Mouse (Mus musculus): ENCODE data around the gene Dctd. TPM values are rescaled to one million over a fixed set of nuclear protein-coding genes. Genes with fewer than 3 reads are reported as not detected.
A peak's percentile ranks its signal among the peaks of the same experiment; 100 is the strongest.

The Dctd gene
- polyA plus RNA-seq, 1 experiment from 2014 or later, result 22.6 TPM

DNA sequence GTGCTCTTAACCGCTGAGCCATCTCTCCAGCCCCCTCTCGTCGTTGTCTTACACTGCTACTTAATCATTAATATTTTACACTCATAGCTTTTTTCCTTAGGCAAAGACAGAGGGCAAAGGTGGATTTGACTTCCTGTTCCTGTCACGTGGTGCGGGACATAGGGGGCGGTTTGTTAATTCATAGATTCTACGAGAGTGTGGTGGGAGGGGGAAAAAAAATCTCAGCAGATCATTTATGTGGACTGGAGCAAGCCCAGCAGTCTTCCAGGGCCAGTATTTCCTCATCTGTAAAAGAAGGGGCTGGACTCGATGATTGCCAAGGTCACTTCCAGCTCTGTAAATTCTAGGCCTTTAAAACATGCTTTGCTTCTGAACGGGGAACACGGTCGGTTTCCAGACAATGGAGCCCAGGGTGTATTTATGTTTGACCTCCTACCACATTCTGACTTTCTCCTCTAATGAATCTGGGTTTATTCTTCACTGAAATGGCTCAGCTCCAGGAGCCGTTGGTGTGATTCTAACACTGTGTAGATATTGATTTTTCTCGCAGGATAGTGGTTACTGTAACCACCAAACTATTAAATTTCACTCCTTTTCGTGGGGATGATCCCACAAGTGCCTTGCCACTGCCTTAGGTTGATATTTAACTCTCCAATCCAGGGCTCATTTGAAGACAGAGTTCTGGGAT lies 1.4 kb downstream of the Dctd start:
- Histone ChIP-seq H3K36me3 (ENCODE audit: control insufficient read depth, insufficient read depth, low read length) (no peaks in the 10 kb centered on the region), H3K4me1 (ENCODE audit: control insufficient read depth, insufficient read depth, low read length) (0 out of 2 replicates have a peak, but pooled peaks cover 5% of the 10 kb centered on the region), H3K4me2 (ENCODE audit: low read depth, low read length) (no peak overlapping the region), H3K27ac (ENCODE audit: low read length) (no peak overlapping the region), H3K9ac (ENCODE audit: low read length) (no peak overlapping the region), H3K4me3 (replicated peaks; ENCODE audit: low read length) (no peak overlapping the region), H3K9me3 (replicated peaks; ENCODE audit: control insufficient read depth, low read length) (no peaks in the 10 kb centered on the region; the same call in 1 of the 2 replicates), H3K27me3 (ENCODE audit: control insufficient read depth, insufficient read depth, low read length) (no peaks in the 10 kb centered on the region)
- no peak for ATAC-seq (ENCODE audit: insufficient read depth, low FRiP score)
- 49% methylated on average over 14 of the region's 14 CpGs for WGBS

DNA sequence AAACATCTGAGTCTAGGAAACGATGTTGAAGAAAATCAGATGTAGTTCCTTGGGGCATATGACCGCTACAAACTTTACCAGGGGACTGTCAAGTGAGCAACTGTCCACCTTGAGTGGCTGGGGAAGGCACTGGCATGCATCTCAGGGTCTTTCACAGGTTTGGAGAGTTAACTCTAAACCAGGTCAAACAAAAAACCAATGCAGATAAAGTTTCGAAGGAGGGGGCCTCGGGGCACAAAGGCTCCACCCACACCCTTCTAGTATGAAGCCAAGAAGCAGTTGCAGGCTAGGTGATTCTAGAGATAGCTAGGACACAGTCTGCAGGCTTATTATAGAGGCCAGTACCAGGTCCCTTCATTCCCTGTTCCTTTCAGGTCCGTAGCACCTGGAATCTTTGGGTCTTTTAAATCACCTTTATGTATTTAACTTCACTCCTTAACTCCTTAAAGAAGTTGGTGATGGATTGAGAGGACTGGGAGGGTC lies 10.5 kb downstream of the Dctd start:
- Histone ChIP-seq H3K27me3 (ENCODE audit: control insufficient read depth, insufficient read depth, low read length) (no peaks in the 10 kb centered on the region), H3K9me3 (replicated peaks; ENCODE audit: control insufficient read depth, low read length) (no peaks in the 10 kb centered on the region), H3K4me2 (ENCODE audit: low read depth, low read length) (peak overlapping the region; percentile 91), H3K4me3 (replicated peaks; ENCODE audit: low read length) (peak overlapping the region; percentile 77), H3K36me3 (ENCODE audit: control insufficient read depth, insufficient read depth, low read length) (no peaks in the 10 kb centered on the region; the same call in 1 of the 2 replicates), H3K27ac (ENCODE audit: low read length) (no peak overlapping the region), H3K4me1 (ENCODE audit: control insufficient read depth, insufficient read depth, low read length) (peaks cover 4% of the 10 kb centered on the region; the same call in 1 of the 2 replicates), H3K9ac (ENCODE audit: low read length) (peak overlapping the region; percentile 92; the same call in 1 of the 2 replicates)
- peak; percentile 37; the same call in 1 of the 2 replicates for ATAC-seq (ENCODE audit: insufficient read depth, low FRiP score)
- WGBS, result 11% methylated on average over 5 of the region's 5 CpGs

DNA sequence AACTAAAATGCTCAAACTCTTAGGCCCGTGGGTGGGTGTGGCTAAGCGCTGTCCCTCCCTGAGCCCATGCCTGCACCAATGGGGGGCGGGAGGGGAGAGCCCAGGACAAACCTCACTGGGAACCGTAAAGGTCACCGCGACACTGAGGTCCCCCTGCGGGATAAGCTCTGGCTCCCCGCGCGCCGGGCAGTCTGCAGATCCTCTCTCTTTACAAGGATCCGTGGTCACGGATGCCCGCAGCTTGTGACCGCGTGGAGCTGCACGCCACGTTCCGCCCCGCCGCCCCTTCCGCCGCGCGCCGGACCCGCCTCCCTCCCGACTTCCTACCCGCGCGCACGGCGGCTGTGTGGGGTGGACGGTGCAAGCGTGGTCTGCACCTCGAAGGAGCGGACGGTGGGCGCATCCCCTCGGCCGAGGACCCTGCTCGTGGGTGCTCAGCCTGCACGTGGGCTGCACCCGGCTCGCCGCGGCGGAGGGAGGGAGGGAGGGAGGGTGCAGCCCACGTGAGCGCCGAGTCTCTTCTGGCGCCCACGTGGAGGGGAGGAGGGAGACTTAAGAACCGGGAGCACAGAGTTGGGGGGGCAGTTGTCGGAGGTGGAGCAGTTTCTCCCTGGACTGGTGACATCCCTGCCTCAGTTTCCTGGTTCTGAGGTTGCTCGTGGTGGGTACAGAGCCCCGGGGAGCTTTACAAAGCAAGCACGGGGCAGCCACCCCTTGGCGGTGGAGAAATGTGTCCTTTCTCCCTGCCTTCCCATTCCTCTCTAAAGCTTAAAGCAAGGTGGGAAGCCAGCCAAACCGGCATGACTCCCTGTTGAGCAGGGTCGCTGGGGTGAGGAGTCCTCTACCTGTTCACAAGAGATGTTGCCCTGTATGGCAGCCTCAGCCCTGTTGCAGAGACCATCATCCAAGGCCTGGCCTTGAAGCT lies 11.2 kb downstream of the Dctd start:
- peak overlapping the region; percentile 76 for H3K27ac ChIP-seq (ENCODE audit: low read length)
- peaks cover 1% of the 10 kb centered on the region; the same call in 1 of the 2 replicates for H3K36me3 ChIP-seq (ENCODE audit: control insufficient read depth, insufficient read depth, low read length)
- peak overlapping the region; percentile 91 for H3K4me2 ChIP-seq (ENCODE audit: low read depth, low read length)
- no peaks in the 10 kb centered on the region for H3K27me3 ChIP-seq (ENCODE audit: control insufficient read depth, insufficient read depth, low read length)
- under 1% methylated on average over 61 of the region's 61 CpGs for WGBS
- H3K4me3 ChIP-seq (replicated peaks; ENCODE audit: low read length), result peak overlapping the region; percentile 77
- peak; percentile 92 for ATAC-seq (ENCODE audit: insufficient read depth, low FRiP score)
- peaks cover 4% of the 10 kb centered on the region; the same call in 1 of the 2 replicates for H3K4me1 ChIP-seq (ENCODE audit: control insufficient read depth, insufficient read depth, low read length)
- no peaks in the 10 kb centered on the region for H3K9me3 ChIP-seq (replicated peaks; ENCODE audit: control insufficient read depth, low read length)
- peak overlapping the region; percentile 92 for H3K9ac ChIP-seq (ENCODE audit: low read length)

DNA sequence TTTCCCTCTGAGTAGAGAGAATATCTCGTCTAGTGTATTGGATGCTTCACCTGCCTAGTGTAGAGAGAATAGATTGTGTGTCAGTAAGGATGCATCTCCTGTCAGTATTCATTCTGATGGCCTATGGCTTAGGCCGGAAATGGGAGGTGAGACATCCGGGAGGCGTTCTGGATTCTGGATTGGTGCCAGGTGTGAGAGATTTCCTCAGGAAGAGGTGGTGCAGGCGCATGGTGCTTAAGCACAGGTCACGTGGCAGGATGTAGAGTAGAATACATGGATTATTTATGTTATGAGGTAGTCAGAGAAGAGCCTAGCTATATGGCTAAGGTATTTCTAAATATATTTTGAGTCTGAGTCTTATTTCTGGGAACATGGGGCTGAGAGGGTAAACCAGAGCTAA lies 15.7 kb downstream of the Dctd start:
- Histone ChIP-seq H3K27ac (ENCODE audit: low read length) (no peak overlapping the region), H3K9ac (ENCODE audit: low read length) (no peak overlapping the region), H3K9me3 (replicated peaks; ENCODE audit: control insufficient read depth, low read length) (peaks cover 5% of the 10 kb centered on the region), H3K36me3 (ENCODE audit: control insufficient read depth, insufficient read depth, low read length) (peaks cover 22% of the 10 kb centered on the region; the same call in 1 of the 2 replicates), H3K4me3 (replicated peaks; ENCODE audit: low read length) (no peak overlapping the region), H3K4me2 (ENCODE audit: low read depth, low read length) (no peak overlapping the region), H3K27me3 (ENCODE audit: control insufficient read depth, insufficient read depth, low read length) (no peaks in the 10 kb centered on the region), H3K4me1 (ENCODE audit: control insufficient read depth, insufficient read depth, low read length) (peaks cover 4% of the 10 kb centered on the region; the same call in 1 of the 2 replicates)
- WGBS, result 55% methylated on average over 6 of the region's 6 CpGs
- ATAC-seq (ENCODE audit: insufficient read depth, low FRiP score), result no peak

- Histone ChIP-seq H3K4me1 (ENCODE audit: control insufficient read depth, insufficient read depth, low read length) (no peaks in the 10 kb centered on the region), H3K27ac (ENCODE audit: low read length) (no peak overlapping the region), H3K36me3 (ENCODE audit: control insufficient read depth, insufficient read depth, low read length) (peaks cover 18% of the 10 kb centered on the region; the same call in 1 of the 2 replicates), H3K4me2 (ENCODE audit: low read depth, low read length) (no peak overlapping the region), H3K9ac (ENCODE audit: low read length) (no peak overlapping the region), H3K27me3 (ENCODE audit: control insufficient read depth, insufficient read depth, low read length) (no peaks in the 10 kb centered on the region), H3K9me3 (replicated peaks; ENCODE audit: control insufficient read depth, low read length) (peaks cover 5% of the 10 kb centered on the region), H3K4me3 (replicated peaks; ENCODE audit: low read length) (no peak overlapping the region)
- no peak for ATAC-seq (ENCODE audit: insufficient read depth, low FRiP score)
- WGBS, result 93% methylated on average over 1 of the region's 1 CpGs
These were observed 24.1 kb downstream of the Dctd start for GRCm38 (mm10) chr8:48122991-48123390.

DNA sequence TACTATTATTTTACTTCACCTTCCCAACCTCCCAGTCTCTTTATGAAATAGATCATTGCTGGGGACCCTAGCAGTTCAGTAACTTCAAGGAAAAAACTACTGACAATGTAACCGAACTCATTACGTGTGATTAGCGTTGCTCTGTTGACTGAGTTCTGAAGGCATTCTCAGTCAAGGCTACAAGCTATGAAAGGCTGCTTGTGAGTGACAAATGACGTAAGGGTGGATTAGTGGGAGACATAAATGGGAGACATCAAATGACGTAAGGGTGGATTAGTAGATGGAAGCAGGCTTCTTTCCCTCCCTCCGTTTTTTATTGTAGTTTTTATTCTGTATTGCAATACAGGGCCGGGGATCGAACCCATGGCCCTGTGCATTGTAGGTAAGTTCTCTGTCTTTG lies 26.0 kb downstream of the Dctd start:
- H3K27ac ChIP-seq (ENCODE audit: low read length), result no peak overlapping the region
- no peak overlapping the region for H3K9ac ChIP-seq (ENCODE audit: low read length)
- H3K9me3 ChIP-seq (replicated peaks; ENCODE audit: control insufficient read depth, low read length), result no peaks in the 10 kb centered on the region
- WGBS, result 91% methylated on average over 8 of the region's 8 CpGs
- no peaks in the 10 kb centered on the region for H3K27me3 ChIP-seq (ENCODE audit: control insufficient read depth, insufficient read depth, low read length)
- no peaks in the 10 kb centered on the region for H3K4me1 ChIP-seq (ENCODE audit: control insufficient read depth, insufficient read depth, low read length)
- peaks cover 11% of the 10 kb centered on the region; the same call in 1 of the 2 replicates for H3K36me3 ChIP-seq (ENCODE audit: control insufficient read depth, insufficient read depth, low read length)
- no peak for ATAC-seq (ENCODE audit: insufficient read depth, low FRiP score)
- H3K4me2 ChIP-seq (ENCODE audit: low read depth, low read length), result no peak overlapping the region
- no peak overlapping the region for H3K4me3 ChIP-seq (replicated peaks; ENCODE audit: low read length)

- Histone ChIP-seq H3K4me1 (ENCODE audit: control insufficient read depth, insufficient read depth, low read length) (no peaks in the 10 kb centered on the region), H3K36me3 (ENCODE audit: control insufficient read depth, insufficient read depth, low read length) (peaks cover 10% of the 10 kb centered on the region; the same call in 1 of the 2 replicates), H3K4me3 (replicated peaks; ENCODE audit: low read length) (no peak overlapping the region), H3K27me3 (ENCODE audit: control insufficient read depth, insufficient read depth, low read length) (no peaks in the 10 kb centered on the region), H3K4me2 (ENCODE audit: low read depth, low read length) (no peak overlapping the region), H3K27ac (ENCODE audit: low read length) (no peak overlapping the region), H3K9ac (ENCODE audit: low read length) (no peak overlapping the region), H3K9me3 (replicated peaks; ENCODE audit: control insufficient read depth, low read length) (no peaks in the 10 kb centered on the region)
- 83% methylated on average over 13 of the region's 13 CpGs for WGBS
- no peak for ATAC-seq (ENCODE audit: insufficient read depth, low FRiP score)
These were observed 28.1 kb downstream of the Dctd start for GRCm38 (mm10) chr8:48126954-48127353.

GRCm38 (mm10) chr8:48130266-48130665 lies 31.4 kb downstream of the Dctd start:
- Histone ChIP-seq H3K27me3 (ENCODE audit: control insufficient read depth, insufficient read depth, low read length) (no peaks in the 10 kb centered on the region), H3K27ac (ENCODE audit: low read length) (no peak overlapping the region)
- ATAC-seq (ENCODE audit: insufficient read depth, low FRiP score), result no peak

More at GRCm38 (mm10) chr8:48130266-48130665, 31.4 kb downstream of the Dctd start:
- Histone ChIP-seq H3K4me1 (ENCODE audit: control insufficient read depth, insufficient read depth, low read length) (no peaks in the 10 kb centered on the region), H3K36me3 (ENCODE audit: control insufficient read depth, insufficient read depth, low read length) (0 out of 2 replicates have a peak, but pooled peaks cover 7% of the 10 kb centered on the region), H3K4me3 (replicated peaks; ENCODE audit: low read length) (no peak overlapping the region), H3K4me2 (ENCODE audit: low read depth, low read length) (no peak overlapping the region), H3K9me3 (replicated peaks; ENCODE audit: control insufficient read depth, low read length) (no peaks in the 10 kb centered on the region), H3K9ac (ENCODE audit: low read length) (no peak overlapping the region)
- 67% methylated on average over 8 of the region's 8 CpGs for WGBS

Measured in stomach, embryonic 16.5 days (tissue).